Mouse (Mus musculus) intestine, embryonic 15.5 days (tissue): ENCODE data around the gene Tpx2. TPM values are rescaled to one million over a fixed set of nuclear protein-coding genes. Genes with fewer than 3 reads are reported as not detected.

Experiments
- ATAC-seq: fragments of 200-750 bp; cut with Nextera tagmentation; 2 replicates; pipeline ENCODE4 v1.8.0; 2017; ENCODE audit warnings: moderate TSS enrichment, moderate library complexity
- H3K27ac ChIP-seq: fragments of 300-500 bp; sonication (generic); 2 replicates; pipeline ENCODE4 v1.5.1; 2015; ENCODE audit warnings: mild to moderate bottlenecking, inconsistent platforms
- H3K27me3 ChIP-seq: fragments of 300-500 bp; sonication (generic); replicated peaks from 2 replicates; pipeline ENCODE4 v1.6.1; 2015; ENCODE audit warnings: inconsistent platforms
- H3K36me3 ChIP-seq: fragments of 300-500 bp; sonication (generic); 2 replicates; pipeline ENCODE4 v1.6.1; 2015; ENCODE audit warnings: inconsistent platforms
- H3K4me1 ChIP-seq: fragments of 300-500 bp; sonication (generic); replicated peaks from 2 replicates; pipeline ENCODE4 v1.6.1; 2015; ENCODE audit warnings: inconsistent platforms
- H3K4me2 ChIP-seq: fragments of 300-500 bp; sonication (generic); replicated peaks from 2 replicates; pipeline ENCODE4 v1.6.1; 2015; ENCODE audit warnings: mild to moderate bottlenecking, inconsistent platforms
- H3K4me3 ChIP-seq: fragments of 300-500 bp; sonication (generic); replicated peaks from 2 replicates; pipeline ENCODE4 v1.5.1; 2015; ENCODE audit warnings: inconsistent platforms
- H3K9ac ChIP-seq: fragments of 300-500 bp; sonication (generic); 2 replicates; pipeline ENCODE4 v1.6.1; 2015; ENCODE audit warnings: inconsistent platforms
- H3K9me3 ChIP-seq: fragments of 300-500 bp; sonication (generic); 2 replicates; pipeline ENCODE4 v1.6.1; 2016; ENCODE audit warnings: inconsistent platforms
- WGBS: fragments of 180-500 bp; shearing (Covaris S2); methylation state at CpG from one replicate; pipeline ENCODE4 v1.1.7; 2015; 5-methylcytosine and 5-hydroxymethylcytosine counted together
- polyA plus RNA-seq: library from polyadenylated mRNA; unstranded; fragments of >200 nt; fragmentation: Nextera tagmentation; extraction: Ambion mirVana; gene quantifications from 2 replicates; pipeline ENCODE4 v1.2.1, GENCODE M21; 2015

Tpx2 gene
- polyA plus RNA-seq, 1 experiment from 2014 or later: 67.6 TPM

- Histone ChIP-seq H3K4me2 (no peak overlapping the region), H3K27me3 (peaks cover 35% of the 10 kb centered on the region), H3K36me3 (no peaks in the 10 kb centered on the region), H3K9ac (no peak overlapping the region), H3K27ac (no peak overlapping the region), H3K9me3 (no peaks in the 10 kb centered on the region), H3K4me1 (peaks cover 24% of the 10 kb centered on the region), H3K4me3 (no peak overlapping the region)
- 74% methylated on average over 6 of the region's 6 CpGs for WGBS
- ATAC-seq: no peak
Measured at GRCm38 (mm10) chr2:152909848-152910247, 62.1 kb downstream of the Tpx2 start.

GRCm38 (mm10) chr2:152911031-152911430 lies 63.3 kb downstream of the Tpx2 start, which contains the start of gene Mylk2:
Mylk2 (plus strand) TSS chr2:152911352.
- Histone ChIP-seq H3K4me1 (peaks cover 18% of the 10 kb centered on the region), H3K36me3 (no peaks in the 10 kb centered on the region), H3K27me3 (peaks cover 35% of the 10 kb centered on the region), H3K9ac (no peak within 1 kb of the TSS), H3K4me3 (no peak within 1 kb of the TSS), H3K27ac (no peak within 1 kb of the TSS), H3K9me3 (no peaks in the 10 kb centered on the region), H3K4me2 (no peak within 1 kb of the TSS)
- WGBS: 23% methylated on average over 12 of the region's 12 CpGs
- no peak for ATAC-seq

DNA sequence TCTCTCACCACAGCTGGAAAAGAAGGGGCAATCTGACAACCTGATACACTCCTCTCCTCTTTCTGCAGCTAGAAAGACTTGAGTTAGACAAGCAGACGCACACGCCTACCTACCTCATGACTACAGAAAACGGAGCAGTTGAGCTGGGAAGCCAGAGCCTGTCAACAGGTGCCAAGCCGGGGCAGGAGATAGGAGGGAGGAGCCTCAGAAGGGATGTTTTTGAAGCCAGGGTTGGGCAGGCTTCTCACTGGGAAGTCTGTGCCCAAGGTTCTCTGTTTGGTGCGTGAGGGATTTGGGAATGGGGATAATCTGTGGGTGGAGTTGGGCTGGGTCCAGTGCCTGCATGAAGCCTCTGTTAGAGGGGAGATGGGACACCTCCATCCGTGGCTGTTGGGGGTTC lies 63.7 kb downstream of the Tpx2 start:
- no peak for ATAC-seq
- Histone ChIP-seq H3K4me2 (no peak overlapping the region), H3K9me3 (no peaks in the 10 kb centered on the region), H3K4me3 (no peak overlapping the region), H3K36me3 (no peaks in the 10 kb centered on the region), H3K27me3 (peaks cover 35% of the 10 kb centered on the region), H3K4me1 (peaks cover 18% of the 10 kb centered on the region), H3K9ac (no peak overlapping the region), H3K27ac (no peak overlapping the region)
- 33% methylated on average over 6 of the region's 6 CpGs for WGBS

DNA sequence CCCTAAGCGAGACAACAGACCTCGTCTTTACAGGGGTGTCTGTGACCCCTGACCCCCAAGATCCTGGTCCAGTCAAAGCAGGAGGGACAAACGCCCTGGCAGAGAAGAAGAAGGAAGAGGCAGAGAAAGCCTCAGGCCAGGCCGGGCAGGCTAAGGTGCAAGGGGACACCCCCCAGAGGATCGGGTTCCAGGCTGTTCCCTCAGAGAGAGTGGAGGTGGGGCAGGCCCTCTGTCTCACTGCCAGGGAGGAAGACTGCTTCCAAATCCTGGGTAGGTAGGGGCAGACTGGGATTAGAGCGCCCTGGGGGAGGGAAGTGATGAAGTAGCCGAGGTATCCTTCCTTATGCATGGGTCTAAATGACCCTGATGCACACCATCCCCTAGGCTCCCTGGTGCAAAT lies 65.7 kb downstream of the Tpx2 start:
- H3K4me2 ChIP-seq: no peak overlapping the region
- H3K27ac ChIP-seq: no peak overlapping the region
- H3K9me3 ChIP-seq: no peaks in the 10 kb centered on the region
- no peaks in the 10 kb centered on the region for H3K36me3 ChIP-seq
- no peak overlapping the region for H3K9ac ChIP-seq
- 37% methylated on average over 7 of the region's 7 CpGs for WGBS
- ATAC-seq: no peak
- peaks cover 13% of the 10 kb centered on the region for H3K4me1 ChIP-seq
- H3K4me3 ChIP-seq: no peak overlapping the region
- peaks cover 39% of the 10 kb centered on the region for H3K27me3 ChIP-seq

GRCm38 (mm10) chr2:152914310-152915120 lies 66.8 kb downstream of the Tpx2 start:
- no peaks in the 10 kb centered on the region for H3K9me3 ChIP-seq
- H3K4me1 ChIP-seq: peaks cover 17% of the 10 kb centered on the region
- H3K9ac ChIP-seq: peak overlapping the region; percentile 8; the same call in 1 of the 2 replicates
- no peak overlapping the region for H3K27ac ChIP-seq
- no peak overlapping the region; the same call in 1 of the 2 replicates for H3K4me3 ChIP-seq
- ATAC-seq: peak; percentile 78
- peaks cover 39% of the 10 kb centered on the region for H3K27me3 ChIP-seq
- WGBS: 4% methylated on average over 18 of the region's 18 CpGs
- no peaks in the 10 kb centered on the region for H3K36me3 ChIP-seq
- H3K4me2 ChIP-seq: peak overlapping the region; percentile 49

DNA sequence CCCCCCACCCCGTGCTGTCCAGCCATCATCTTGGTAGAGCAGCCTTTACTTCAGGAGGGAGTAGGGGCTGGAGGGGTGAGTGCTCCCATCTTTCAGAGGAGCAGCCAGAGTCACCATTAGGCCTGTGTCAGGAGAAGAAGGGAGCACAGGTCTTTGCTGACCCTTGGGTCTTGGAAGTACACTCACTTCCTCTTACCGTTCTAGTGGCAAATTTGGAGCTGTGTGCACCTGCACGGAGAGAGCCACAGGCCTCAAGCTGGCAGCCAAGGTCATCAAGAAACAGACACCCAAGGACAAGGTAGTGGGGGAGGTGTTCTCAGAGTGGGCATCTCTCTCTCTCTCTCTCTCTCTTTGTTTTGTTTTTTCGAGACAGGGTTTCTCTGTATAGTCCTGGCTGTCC lies 67.7 kb downstream of the Tpx2 start:
- H3K9ac ChIP-seq: no peak overlapping the region

GRCm38 (mm10) chr2:152916111-152916510 lies 68.3 kb downstream of the Tpx2 start:
- Histone ChIP-seq H3K27me3 (peaks cover 30% of the 10 kb centered on the region), H3K27ac (no peak overlapping the region), H3K4me3 (no peak overlapping the region), H3K9ac (no peak overlapping the region), H3K9me3 (no peaks in the 10 kb centered on the region), H3K4me2 (no peak overlapping the region), H3K36me3 (no peaks in the 10 kb centered on the region), H3K4me1 (peaks cover 17% of the 10 kb centered on the region)
- no peak for ATAC-seq
- WGBS: 49% methylated on average over 5 of the region's 5 CpGs

More for the DNA sequence above, 67.7 kb downstream of the Tpx2 start:
- peaks cover 37% of the 10 kb centered on the region for H3K27me3 ChIP-seq
- H3K9me3 ChIP-seq: no peaks in the 10 kb centered on the region
- ATAC-seq: no peak
- WGBS: 51% methylated on average over 4 of the region's 4 CpGs
- H3K4me1 ChIP-seq: peaks cover 17% of the 10 kb centered on the region
- no peak overlapping the region for H3K27ac ChIP-seq
- H3K4me2 ChIP-seq: no peak overlapping the region
- no peak overlapping the region for H3K4me3 ChIP-seq
- no peaks in the 10 kb centered on the region for H3K36me3 ChIP-seq

DNA sequence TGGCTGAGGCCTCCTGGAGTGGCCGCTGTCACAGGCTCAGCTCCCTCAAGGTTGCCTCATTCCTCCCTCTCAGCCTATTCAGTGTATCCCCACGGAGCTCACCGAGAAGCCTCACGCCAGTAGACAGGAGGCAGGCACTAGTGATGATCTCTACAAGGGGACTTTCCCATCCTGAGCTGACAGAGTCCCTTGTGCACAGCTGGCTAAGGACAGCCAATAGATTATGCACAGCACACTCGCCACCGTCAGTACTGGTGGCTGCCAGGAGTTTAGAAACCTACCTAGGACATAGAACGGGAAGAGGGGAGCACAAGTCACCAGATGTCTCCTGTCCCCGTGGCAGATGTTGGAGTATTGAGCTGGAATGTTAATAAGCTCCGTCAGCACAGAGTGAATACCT lies 69.9 kb downstream of the Tpx2 start:
- H3K4me1 ChIP-seq: peaks cover 22% of the 10 kb centered on the region
- no peak overlapping the region for H3K27ac ChIP-seq
- no peaks in the 10 kb centered on the region for H3K36me3 ChIP-seq
- no peak overlapping the region for H3K9ac ChIP-seq
- no peak overlapping the region for H3K4me2 ChIP-seq
- H3K9me3 ChIP-seq: no peaks in the 10 kb centered on the region
- peaks cover 14% of the 10 kb centered on the region for H3K27me3 ChIP-seq
- no peak overlapping the region for H3K4me3 ChIP-seq
- no peak for ATAC-seq
- WGBS: 43% methylated on average over 9 of the region's 9 CpGs

GRCm38 (mm10) chr2:152922376-152922775 lies 74.6 kb downstream of the Tpx2 start:
- H3K27me3 ChIP-seq: peaks cover 2% of the 10 kb centered on the region; the same call in 1 of the 2 replicates
- no peak overlapping the region for H3K9ac ChIP-seq
- no peaks in the 10 kb centered on the region for H3K9me3 ChIP-seq
- no peak for ATAC-seq
- H3K4me1 ChIP-seq: peaks cover 28% of the 10 kb centered on the region; the same call in 1 of the 2 replicates
- H3K27ac ChIP-seq: no peak overlapping the region
- 40% methylated on average over 7 of the region's 7 CpGs for WGBS
- no peaks in the 10 kb centered on the region for H3K36me3 ChIP-seq
- no peak overlapping the region for H3K4me3 ChIP-seq
- no peak overlapping the region for H3K4me2 ChIP-seq

DNA sequence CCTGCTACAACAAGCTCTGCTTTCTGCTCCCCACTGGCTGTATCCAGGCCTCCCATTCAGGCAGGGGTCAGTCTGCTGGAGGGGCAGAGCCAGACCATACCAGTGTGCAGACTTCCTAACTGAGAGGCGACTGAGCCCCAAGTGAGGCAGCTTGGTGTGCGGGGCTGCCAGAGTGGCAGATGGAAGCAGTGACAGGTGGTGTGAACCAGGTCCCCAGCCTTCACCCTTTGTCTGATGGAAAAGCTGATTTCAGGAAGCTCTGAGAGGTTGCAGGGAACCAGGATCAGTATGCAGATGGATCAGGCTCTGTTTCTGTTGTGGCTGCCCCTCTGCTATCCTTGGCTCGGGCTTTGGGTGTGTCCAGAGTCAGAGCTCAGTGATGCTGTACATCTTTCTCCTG lies 75.9 kb downstream of the Tpx2 start:
- H3K27me3 ChIP-seq: no peaks in the 10 kb centered on the region
- no peak overlapping the region for H3K27ac ChIP-seq
- H3K9me3 ChIP-seq: no peaks in the 10 kb centered on the region
- H3K4me3 ChIP-seq: no peak overlapping the region
- ATAC-seq: no peak
- H3K4me1 ChIP-seq: peaks cover 24% of the 10 kb centered on the region; the same call in 1 of the 2 replicates
- H3K4me2 ChIP-seq: no peak overlapping the region
- WGBS: 77% methylated on average over 3 of the region's 3 CpGs
- H3K9ac ChIP-seq: no peak overlapping the region
- H3K36me3 ChIP-seq: no peaks in the 10 kb centered on the region

DNA sequence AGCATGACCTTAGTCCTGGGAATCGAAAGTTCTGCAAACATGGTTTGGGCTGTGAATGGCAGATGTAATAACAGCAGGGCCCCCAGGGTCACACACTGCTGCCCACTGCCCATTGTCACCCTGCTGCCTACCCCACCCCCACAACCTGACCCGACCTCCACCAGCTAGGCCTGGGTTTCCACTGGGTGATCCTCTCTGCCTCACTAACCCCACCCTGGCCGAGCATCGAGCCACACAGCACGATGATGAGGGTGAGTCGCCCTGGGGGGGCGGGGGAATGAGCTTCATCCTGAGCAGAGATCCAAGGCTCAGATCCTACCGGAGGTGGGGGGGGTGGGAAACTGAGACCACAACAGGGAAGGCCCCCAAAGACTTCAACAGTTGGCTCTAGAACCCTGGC lies 76.4 kb downstream of the Tpx2 start:
- WGBS: 74% methylated on average over 8 of the region's 8 CpGs
- Histone ChIP-seq H3K9ac (no peak overlapping the region), H3K9me3 (no peaks in the 10 kb centered on the region), H3K27ac (no peak overlapping the region), H3K4me2 (no peak overlapping the region), H3K4me1 (peaks cover 23% of the 10 kb centered on the region; the same call in 1 of the 2 replicates), H3K4me3 (no peak overlapping the region), H3K27me3 (no peaks in the 10 kb centered on the region), H3K36me3 (no peaks in the 10 kb centered on the region)
- ATAC-seq: no peak

GRCm38 (mm10) chr2:152924543-152924942 lies 76.8 kb downstream of the Tpx2 start:
- Histone ChIP-seq H3K27ac (no peak overlapping the region), H3K27me3 (no peaks in the 10 kb centered on the region), H3K4me1 (peaks cover 23% of the 10 kb centered on the region; the same call in 1 of the 2 replicates), H3K4me3 (no peak overlapping the region), H3K4me2 (no peak overlapping the region), H3K36me3 (no peaks in the 10 kb centered on the region), H3K9me3 (no peaks in the 10 kb centered on the region), H3K9ac (no peak overlapping the region)
- WGBS: 77% methylated on average over 5 of the region's 5 CpGs
- no peak for ATAC-seq
